Mouse (Mus musculus) spleen, adult 2 months (tissue): ENCODE measurements around the gene Pcnx.

ENCODE experiments used
- CTCF ChIP-seq: fragments of 200-500 bp; IDR thresholded peaks from 2 replicates; pipeline ENCODE4 v1.5.1; 2011; ENCODE audit warnings: mild to moderate bottlenecking, inconsistent platforms; ENCODE audit not compliant: insufficient read depth, insufficient read length, insufficient replicate concordance; ENCODE audit errors: extremely low read depth
- POLR2A ChIP-seq: fragments of 200-500 bp; IDR thresholded peaks from 2 replicates; pipeline ENCODE4 v1.6.1; 2011; ENCODE audit warnings: low read depth, low read length, inconsistent platforms

GRCm38 (mm10) chr12:81950016-81950415, 90.2 kb downstream of the Pcnx start:
- TF ChIP-seq POLR2A (no peak), CTCF (no peak)
